Mouse (Mus musculus) embryonic facial prominence, embryonic 14.5 days (tissue): ENCODE results near the gene Vmn1r5. TPM values are rescaled to one million over a fixed set of nuclear protein-coding genes. Genes with fewer than 3 reads are reported as not detected.
"Not testable (repeated sequence)": the region's sequence is repeated elsewhere in the genome, so short reads cannot be mapped to it uniquely, and the experiment has no call there.

Experiments used
- ATAC-seq: fragments of 200-750 bp; cut with Nextera tagmentation; 2 replicates; pipeline ENCODE4 v1.8.0; 2017; ENCODE audit warnings: low read depth, moderate number of reproducible peaks, moderate TSS enrichment
- DNase-seq: peaks from one replicate; pipeline ENCODE4 v3.0.0-alpha.2; 2015; ENCODE audit warnings: low spot score
- H3K27ac ChIP-seq: fragments of 300-500 bp; sonication (generic); replicated peaks from 2 replicates; pipeline ENCODE4 v1.5.1; 2014; ENCODE audit warnings: low read depth, mild to moderate bottlenecking, low read length, moderate library complexity
- H3K27me3 ChIP-seq: fragments of 300-500 bp; sonication (generic); replicated peaks from 2 replicates; pipeline ENCODE4 v1.6.1; 2014; ENCODE audit warnings: low read length; ENCODE audit not compliant: control insufficient read depth, insufficient read depth
- H3K36me3 ChIP-seq: fragments of 300-500 bp; sonication (generic); 2 replicates; pipeline ENCODE4 v1.6.1; 2014; ENCODE audit warnings: low read length, mixed read lengths; ENCODE audit not compliant: control insufficient read depth, insufficient read depth
- H3K4me1 ChIP-seq: fragments of 300-500 bp; sonication (generic); 2 replicates; pipeline ENCODE4 v1.6.1; 2014; ENCODE audit warnings: antibody characterized with exemption, low read length; ENCODE audit not compliant: control insufficient read depth, insufficient read depth
- H3K4me2 ChIP-seq: fragments of 300-500 bp; sonication (generic); 2 replicates; pipeline ENCODE4 v1.6.1; 2014; ENCODE audit warnings: low read depth, mild to moderate bottlenecking, low read length, moderate library complexity, mixed read lengths
- H3K4me3 ChIP-seq: fragments of 300-500 bp; sonication (generic); 2 replicates; pipeline ENCODE4 v1.5.1; 2014; ENCODE audit warnings: low read depth, mild to moderate bottlenecking, low read length
- H3K9ac ChIP-seq: fragments of 300-500 bp; sonication (generic); 2 replicates; pipeline ENCODE4 v1.6.1; 2014; ENCODE audit warnings: low read depth, mild to moderate bottlenecking, low read length, moderate library complexity, mixed read lengths
- H3K9me3 ChIP-seq: fragments of 300-500 bp; sonication (generic); 2 replicates; pipeline ENCODE4 v1.6.1; 2016; ENCODE audit warnings: low read length; ENCODE audit not compliant: control insufficient read depth
- whole genome bisulfite sequencing: fragments of 180-500 bp; shearing (Covaris S2); extraction: QIAGEN DNeasy Blood & Tissue Kit; methylation state at CpG from one replicate; pipeline ENCODE4 v1.1.7; 2014; 5-methylcytosine and 5-hydroxymethylcytosine counted together
- polyA plus RNA-seq: library from polyadenylated mRNA; unstranded; fragments of >200 nt; fragmentation: Nextera tagmentation; extraction: Ambion mirVana; gene quantifications from 2 replicates; pipeline ENCODE4 v1.2.1, GENCODE M21; 2014

The Vmn1r5 gene
- polyA plus RNA-seq, 1 experiment from 2014 or later: not detected

GRCm38 (mm10) chr6:57025224-57025623 lies 55.2 kb downstream of the Vmn1r5 start, which contains the start of gene Vmn1r7:
Gene Vmn1r7 (minus strand): TSS chr6:57025324.
- not testable (repeated sequence) for H3K27me3 ChIP-seq, H3K9ac ChIP-seq, ATAC-seq, H3K4me2 ChIP-seq, DNase-seq, H3K4me3 ChIP-seq, H3K9me3 ChIP-seq, H3K27ac ChIP-seq, H3K4me1 ChIP-seq, H3K36me3 ChIP-seq
- 84% methylated on average over 2 of the region's 2 CpGs for whole genome bisulfite sequencing

- Histone ChIP-seq H3K4me2 (no peak within 1 kb of the TSS), H3K9me3 (no peaks in the 10 kb centered on the region), H3K36me3 (no peaks in the 10 kb centered on the region), H3K27me3 (no peaks in the 10 kb centered on the region), H3K4me3 (no peak within 1 kb of the TSS), H3K9ac (no peak within 1 kb of the TSS), H3K27ac (no peak within 1 kb of the TSS), H3K4me1 (no peaks in the 10 kb centered on the region)
- no peak for DNase-seq
- ATAC-seq: no peak
Measured at GRCm38 (mm10) chr6:57031984-57032383, 61.9 kb downstream of the Vmn1r5 start, which contains the start of gene Vmn1r8. Gene Vmn1r8 (plus strand): TSS chr6:57032284.

GRCm38 (mm10) chr6:57034674-57035073 lies 64.6 kb downstream of the Vmn1r5 start:
- 76% methylated on average over 2 of the region's 2 CpGs for WGBS
- Histone ChIP-seq H3K9ac (no peak overlapping the region), H3K27me3 (no peaks in the 10 kb centered on the region), H3K4me2 (no peak overlapping the region), H3K4me3 (no peak overlapping the region), H3K9me3 (no peaks in the 10 kb centered on the region), H3K36me3 (no peaks in the 10 kb centered on the region), H3K27ac (no peak overlapping the region), H3K4me1 (no peaks in the 10 kb centered on the region)
- ATAC-seq: no peak
- DNase-seq: no peak

Other genes with a start within 250 kb of the Vmn1r5 start
- 16.7 TPM in 2 replicates for gene Kbtbd2, start 172.5 kb upstream of the Vmn1r5 start, polyA plus RNA-seq
- gene Fkbp9, start 138.2 kb upstream of the Vmn1r5 start, polyA plus RNA-seq: 240 and 246 TPM in 2 replicates
- 63.1 and 65.5 TPM in 2 replicates for gene Nt5c3, start 46.3 kb upstream of the Vmn1r5 start, polyA plus RNA-seq
- gene Vmn1r4, start 46.3 kb upstream of the Vmn1r5 start, polyA plus RNA-seq: 0.38 and 0.46 TPM in 2 replicates
- not detected in 2 replicates for gene Vmn1r6, start 27.0 kb downstream of the Vmn1r5 start, polyA plus RNA-seq
- not detected in 2 replicates for gene Vmn1r7, start 55.1 kb downstream of the Vmn1r5 start, polyA plus RNA-seq
- gene Vmn1r8, start 62.0 kb downstream of the Vmn1r5 start, polyA plus RNA-seq: not detected in 2 replicates
- gene Vmn1r9, start 96.5 kb downstream of the Vmn1r5 start, polyA plus RNA-seq: not detected in 2 replicates
- not detected in 2 replicates for gene Vmn1r10, start 139.2 kb downstream of the Vmn1r5 start, polyA plus RNA-seq
- not detected in 2 replicates for gene Vmn1r11, start 163.2 kb downstream of the Vmn1r5 start, polyA plus RNA-seq
- not detected in 2 replicates for gene Vmn1r12, start 186.6 kb downstream of the Vmn1r5 start, polyA plus RNA-seq
- not detected in 2 replicates for gene Vmn1r13, start 233.0 kb downstream of the Vmn1r5 start, polyA plus RNA-seq